Mouse (Mus musculus) heart, adult 11 months (tissue): Measurements from ENCODE around the gene Atg2a.

Experiments
- DNase-seq: peaks from one replicate; pipeline ENCODE4 v3.0.0; 2022

Atg2a gene

GRCm38 (mm10) chr19:6241274-6242107 is at the start of gene Atg2a:
Gene Atg2a (plus strand): TSS chr19:6241668.
- peak; percentile 100 for DNase-seq

GRCm38 (mm10) chr19:6204265-6204664 is 37.2 kb upstream of the Atg2a start:
- DNase-seq = no peak

- no peak for DNase-seq
These were observed 34.8 kb upstream of the Atg2a start for GRCm38 (mm10) chr19:6206716-6207115.

GRCm38 (mm10) chr19:6216046-6216705 is 25.3 kb upstream of the Atg2a start:
- DNase-seq = no peak

- peak; percentile 55 for DNase-seq
These were observed 22.9 kb upstream of the Atg2a start for GRCm38 (mm10) chr19:6218606-6219005.

- peak; percentile 87 for DNase-seq
These were observed 15.3 kb upstream of the Atg2a start, which contains the start of gene Gpha2 for GRCm38 (mm10) chr19:6226135-6226534. Gene Gpha2 (plus strand): TSS chr19:6226380.

- no peak for DNase-seq
These were observed 14.7 kb upstream of the Atg2a start for GRCm38 (mm10) chr19:6226763-6227162.

- peak; percentile 92 for DNase-seq
These were observed 13.6 kb upstream of the Atg2a start for GRCm38 (mm10) chr19:6227864-6228263.

- DNase-seq = peak; percentile 92
These were observed 11.1 kb upstream of the Atg2a start for GRCm38 (mm10) chr19:6230411-6230810.

- no peak for DNase-seq
These were observed 10.4 kb upstream of the Atg2a start for GRCm38 (mm10) chr19:6231036-6231435.

GRCm38 (mm10) chr19:6233647-6234046 is 7.8 kb upstream of the Atg2a start:
- no peak for DNase-seq

- peak; percentile 97 for DNase-seq
These were observed 7.0 kb upstream of the Atg2a start for GRCm38 (mm10) chr19:6234337-6235083.

GRCm38 (mm10) chr19:6235084-6236052 is 6.1 kb upstream of the Atg2a start, which contains the start of gene Ppp2r5b:
Gene Ppp2r5b (minus strand): TSS chr19:6235872.
- peak; percentile 99 for DNase-seq

GRCm38 (mm10) chr19:6236053-6236441 is 5.4 kb upstream of the Atg2a start:
- peak; percentile 99 for DNase-seq

GRCm38 (mm10) chr19:6236842-6237241 is 4.6 kb upstream of the Atg2a start:
- DNase-seq = no peak

GRCm38 (mm10) chr19:6238740-6239139 is 2.7 kb upstream of the Atg2a start:
- no peak for DNase-seq

- DNase-seq = no peak
These were observed 1.3 kb upstream of the Atg2a start for GRCm38 (mm10) chr19:6240136-6240535.

- peak; percentile 89 for DNase-seq
These were observed 743 bp upstream of the Atg2a start for GRCm38 (mm10) chr19:6240725-6241124.

GRCm38 (mm10) chr19:6242281-6242680 is 813 bp downstream of the Atg2a start:
- DNase-seq = peak; percentile 98

GRCm38 (mm10) chr19:6243226-6243625 is 1.8 kb downstream of the Atg2a start:
- peak; percentile 90 for DNase-seq

- DNase-seq = no peak
These were observed 4.3 kb downstream of the Atg2a start for GRCm38 (mm10) chr19:6245806-6246205.
